Mouse (Mus musculus): ENCODE results near the gene Ints4. TPM values are rescaled to one million over a fixed set of nuclear protein-coding genes. Genes with fewer than 3 reads are reported as not detected.

Gene Ints4
- polyA plus RNA-seq, 1 experiment from 2014 or later, result 17.8 TPM

DNA sequence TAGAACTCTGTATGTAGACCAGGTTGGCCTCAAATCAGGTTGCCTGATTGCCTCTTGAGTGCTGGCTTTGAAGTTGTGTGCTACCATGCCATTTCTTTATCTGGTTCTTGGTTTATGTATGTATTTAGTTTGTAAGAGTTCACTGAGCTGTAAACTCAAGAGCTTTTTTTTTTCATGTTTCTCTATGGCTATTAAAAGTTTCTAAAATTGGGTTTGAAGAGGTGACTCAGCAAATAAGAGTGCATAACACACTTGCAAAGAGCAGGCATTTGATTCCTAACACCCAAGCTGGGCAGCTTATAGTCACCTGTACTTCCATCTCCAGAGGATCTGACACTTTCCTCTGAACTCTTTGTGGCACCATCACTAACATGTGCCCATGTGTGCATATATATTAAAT is 14.3 kb downstream of the Ints4 start:
- ATAC-seq (ENCODE audit: low read depth), result no peak
- Histone ChIP-seq H3K27me3 (ENCODE audit: control insufficient read depth, insufficient read depth, low read depth, low read length) (no peaks in the 10 kb centered on the region), H3K9me3 (replicated peaks; ENCODE audit: control insufficient read depth, low read length) (no peaks in the 10 kb centered on the region), H3K4me1 (ENCODE audit: control insufficient read depth, low read depth, low read length) (no peaks in the 10 kb centered on the region), H3K36me3 (ENCODE audit: control insufficient read depth, insufficient read depth) (peaks cover 5% of the 10 kb centered on the region), H3K4me2 (ENCODE audit: low read depth, low read length) (no peak overlapping the region), H3K27ac (ENCODE audit: low read length) (no peak overlapping the region), H3K9ac (ENCODE audit: low read depth, low read length) (no peak overlapping the region), H3K4me3 (ENCODE audit: low read depth, low read length) (no peak overlapping the region)

- 80% methylated on average over 5 of the region's 5 CpGs for WGBS (ENCODE audit: insufficient replicate concordance)
- Histone ChIP-seq H3K9ac (ENCODE audit: low read depth, low read length) (no peak overlapping the region), H3K9me3 (replicated peaks; ENCODE audit: control insufficient read depth, low read length) (no peaks in the 10 kb centered on the region), H3K27me3 (ENCODE audit: control insufficient read depth, insufficient read depth, low read depth, low read length) (no peaks in the 10 kb centered on the region), H3K27ac (ENCODE audit: low read length) (no peak overlapping the region), H3K36me3 (ENCODE audit: control insufficient read depth, insufficient read depth) (peaks cover 2% of the 10 kb centered on the region; the same call in 1 of the 2 replicates), H3K4me1 (ENCODE audit: control insufficient read depth, low read depth, low read length) (no peaks in the 10 kb centered on the region), H3K4me2 (ENCODE audit: low read depth, low read length) (no peak overlapping the region), H3K4me3 (ENCODE audit: low read depth, low read length) (no peak overlapping the region)
- ATAC-seq (ENCODE audit: low read depth), result no peak
Measured at GRCm38 (mm10) chr7:97500555-97501209, 19.9 kb downstream of the Ints4 start.

DNA sequence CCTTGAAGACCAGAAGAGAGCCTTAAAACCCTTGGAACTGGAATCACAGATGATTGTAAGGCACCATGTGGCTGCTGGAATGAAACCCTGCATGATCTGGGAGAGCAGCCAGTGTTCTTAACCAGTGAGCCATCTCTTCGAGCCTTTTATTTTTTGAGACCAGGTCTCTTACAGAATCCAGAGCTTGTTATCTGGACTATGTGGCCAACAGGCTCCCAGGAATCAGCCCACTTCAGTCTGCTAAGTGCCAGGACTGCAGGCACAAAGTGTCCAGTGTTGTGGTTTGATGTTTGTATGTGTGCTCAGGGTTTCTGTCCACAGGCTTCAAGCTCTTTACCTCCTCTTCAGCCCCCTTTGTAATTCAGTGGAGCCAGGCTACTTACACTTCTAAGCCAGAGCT is 34.0 kb downstream of the Ints4 start:
- WGBS (ENCODE audit: insufficient replicate concordance), result 57% methylated on average over 1 of the region's 1 CpGs
- no peak overlapping the region for H3K4me3 ChIP-seq (ENCODE audit: low read depth, low read length)
- H3K9me3 ChIP-seq (replicated peaks; ENCODE audit: control insufficient read depth, low read length), result no peaks in the 10 kb centered on the region
- H3K4me2 ChIP-seq (ENCODE audit: low read depth, low read length), result no peak overlapping the region
- H3K4me1 ChIP-seq (ENCODE audit: control insufficient read depth, low read depth, low read length), result no peaks in the 10 kb centered on the region
- no peak overlapping the region for H3K9ac ChIP-seq (ENCODE audit: low read depth, low read length)
- no peak overlapping the region for H3K27ac ChIP-seq (ENCODE audit: low read length)
- no peak for ATAC-seq (ENCODE audit: low read depth)
- no peaks in the 10 kb centered on the region for H3K27me3 ChIP-seq (ENCODE audit: control insufficient read depth, insufficient read depth, low read depth, low read length)
- H3K36me3 ChIP-seq (ENCODE audit: control insufficient read depth, insufficient read depth), result peaks cover 3% of the 10 kb centered on the region; the same call in 1 of the 2 replicates

DNA sequence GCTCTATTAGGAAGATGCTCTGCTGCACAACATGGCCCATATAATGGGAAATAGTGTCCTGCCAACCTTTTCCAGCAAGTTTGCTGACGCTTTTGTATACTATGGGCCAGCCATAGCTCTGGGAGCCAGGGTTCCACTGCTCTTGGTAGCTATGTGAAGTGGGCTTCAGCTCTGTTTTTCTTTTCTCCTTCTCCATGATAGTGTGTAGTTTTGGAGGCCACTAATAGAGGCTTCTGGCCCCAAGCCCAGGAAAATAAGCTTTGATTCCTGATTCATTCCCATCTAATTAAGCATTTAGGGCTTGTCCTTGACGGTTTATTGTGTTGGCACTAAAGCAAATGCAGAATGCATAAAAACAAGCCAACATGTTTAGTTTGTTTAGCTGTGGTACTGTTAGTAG is 39.2 kb downstream of the Ints4 start:
- H3K36me3 ChIP-seq (ENCODE audit: control insufficient read depth, insufficient read depth), result peaks cover 6% of the 10 kb centered on the region
- H3K9ac ChIP-seq (ENCODE audit: low read depth, low read length), result no peak overlapping the region
- H3K4me3 ChIP-seq (ENCODE audit: low read depth, low read length), result no peak overlapping the region
- no peak for ATAC-seq (ENCODE audit: low read depth)
- no peaks in the 10 kb centered on the region for H3K27me3 ChIP-seq (ENCODE audit: control insufficient read depth, insufficient read depth, low read depth, low read length)
- no peak overlapping the region for H3K4me2 ChIP-seq (ENCODE audit: low read depth, low read length)
- WGBS (ENCODE audit: insufficient replicate concordance), result 71% methylated on average over 2 of the region's 2 CpGs
- H3K4me1 ChIP-seq (ENCODE audit: control insufficient read depth, low read depth, low read length), result no peaks in the 10 kb centered on the region
- no peaks in the 10 kb centered on the region for H3K9me3 ChIP-seq (replicated peaks; ENCODE audit: control insufficient read depth, low read length)
- no peak overlapping the region for H3K27ac ChIP-seq (ENCODE audit: low read length)

GRCm38 (mm10) chr7:97535531-97535930 is 54.8 kb downstream of the Ints4 start:
- H3K36me3 ChIP-seq (ENCODE audit: control insufficient read depth, insufficient read depth), result peaks cover 11% of the 10 kb centered on the region
- H3K4me3 ChIP-seq (ENCODE audit: low read depth, low read length), result no peak overlapping the region
- H3K4me1 ChIP-seq (ENCODE audit: control insufficient read depth, low read depth, low read length), result no peaks in the 10 kb centered on the region
- H3K9me3 ChIP-seq (replicated peaks; ENCODE audit: control insufficient read depth, low read length), result 0 out of 2 replicates have a peak, but pooled peaks cover 2% of the 10 kb centered on the region
- H3K4me2 ChIP-seq (ENCODE audit: low read depth, low read length), result no peak overlapping the region
- H3K9ac ChIP-seq (ENCODE audit: low read depth, low read length), result no peak overlapping the region
- WGBS (ENCODE audit: insufficient replicate concordance), result 85% methylated on average over 5 of the region's 5 CpGs
- H3K27ac ChIP-seq (ENCODE audit: low read length), result no peak overlapping the region
- no peak for ATAC-seq (ENCODE audit: low read depth)
- no peaks in the 10 kb centered on the region for H3K27me3 ChIP-seq (ENCODE audit: control insufficient read depth, insufficient read depth, low read depth, low read length)

- Histone ChIP-seq H3K4me2 (ENCODE audit: low read depth, low read length) (no peak overlapping the region), H3K4me3 (ENCODE audit: low read depth, low read length) (no peak overlapping the region), H3K27me3 (ENCODE audit: control insufficient read depth, insufficient read depth, low read depth, low read length) (no peaks in the 10 kb centered on the region), H3K9me3 (replicated peaks; ENCODE audit: control insufficient read depth, low read length) (no peaks in the 10 kb centered on the region), H3K27ac (ENCODE audit: low read length) (no peak overlapping the region), H3K36me3 (ENCODE audit: control insufficient read depth, insufficient read depth) (peaks cover 8% of the 10 kb centered on the region), H3K9ac (ENCODE audit: low read depth, low read length) (no peak overlapping the region), H3K4me1 (ENCODE audit: control insufficient read depth, low read depth, low read length) (no peaks in the 10 kb centered on the region)
- 78% methylated on average over 5 of the region's 5 CpGs for WGBS (ENCODE audit: insufficient replicate concordance)
- no peak for ATAC-seq (ENCODE audit: low read depth)
Measured at GRCm38 (mm10) chr7:97536571-97536970, 55.8 kb downstream of the Ints4 start.

DNA sequence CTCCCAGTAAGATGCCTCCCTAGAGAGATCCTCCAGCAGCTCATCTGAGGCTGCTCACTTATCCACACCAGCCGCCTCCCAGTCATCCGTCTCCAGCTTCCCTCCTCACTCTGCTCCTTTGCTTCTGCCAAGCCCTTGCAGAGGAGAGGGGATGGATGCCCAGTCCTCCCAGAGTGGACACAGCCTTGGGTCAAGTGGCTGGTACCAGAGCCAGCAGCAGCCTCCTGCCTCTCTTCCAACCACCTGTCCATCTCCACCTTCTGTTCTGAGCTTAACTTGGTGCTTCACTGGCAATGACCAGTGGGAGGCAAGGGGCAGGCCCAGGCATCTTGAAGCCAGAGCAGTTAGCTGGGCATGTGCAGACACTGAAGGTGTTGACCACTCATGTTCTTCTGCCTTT is 65.7 kb downstream of the Ints4 start:
- Histone ChIP-seq H3K4me2 (ENCODE audit: low read depth, low read length) (no peak overlapping the region), H3K9me3 (replicated peaks; ENCODE audit: control insufficient read depth, low read length) (no peaks in the 10 kb centered on the region), H3K9ac (ENCODE audit: low read depth, low read length) (no peak overlapping the region), H3K27ac (ENCODE audit: low read length) (no peak overlapping the region), H3K4me1 (ENCODE audit: control insufficient read depth, low read depth, low read length) (no peaks in the 10 kb centered on the region), H3K36me3 (ENCODE audit: control insufficient read depth, insufficient read depth) (peaks cover 2% of the 10 kb centered on the region; the same call in 1 of the 2 replicates), H3K27me3 (ENCODE audit: control insufficient read depth, insufficient read depth, low read depth, low read length) (no peaks in the 10 kb centered on the region), H3K4me3 (ENCODE audit: low read depth, low read length) (no peak overlapping the region)
- WGBS (ENCODE audit: insufficient replicate concordance), result 71% methylated on average over 2 of the region's 2 CpGs
- ATAC-seq (ENCODE audit: low read depth), result no peak

DNA sequence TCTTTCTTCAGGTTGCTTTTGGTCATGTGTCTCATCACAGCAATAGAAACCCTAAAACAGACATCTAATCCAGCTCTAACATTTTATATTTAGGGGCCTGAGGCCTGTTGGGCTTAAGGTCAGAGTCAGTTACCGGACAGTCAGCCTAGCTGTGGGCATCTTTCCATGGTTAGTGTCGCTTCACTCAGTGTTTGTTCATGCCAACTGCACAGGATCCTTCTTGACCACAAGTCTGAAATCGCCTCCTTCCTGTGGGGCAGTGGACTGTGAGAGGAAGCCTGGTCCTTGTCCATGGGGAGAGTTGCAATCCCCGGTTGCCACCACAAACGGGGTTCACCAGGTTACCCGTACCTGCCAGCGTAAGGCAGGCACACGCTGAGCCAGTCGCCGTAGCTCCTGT is 68.5 kb downstream of the Ints4 start:
- Histone ChIP-seq H3K4me2 (ENCODE audit: low read depth, low read length) (no peak overlapping the region), H3K4me1 (ENCODE audit: control insufficient read depth, low read depth, low read length) (no peaks in the 10 kb centered on the region), H3K4me3 (ENCODE audit: low read depth, low read length) (no peak overlapping the region), H3K36me3 (ENCODE audit: control insufficient read depth, insufficient read depth) (no peaks in the 10 kb centered on the region), H3K9me3 (replicated peaks; ENCODE audit: control insufficient read depth, low read length) (no peaks in the 10 kb centered on the region), H3K27me3 (ENCODE audit: control insufficient read depth, insufficient read depth, low read depth, low read length) (no peaks in the 10 kb centered on the region), H3K9ac (ENCODE audit: low read depth, low read length) (no peak overlapping the region), H3K27ac (ENCODE audit: low read length) (no peak overlapping the region)
- ATAC-seq (ENCODE audit: low read depth), result no peak
- 78% methylated on average over 10 of the region's 10 CpGs for WGBS (ENCODE audit: insufficient replicate concordance)

- Histone ChIP-seq H3K4me1 (ENCODE audit: control insufficient read depth, low read depth, low read length) (no peaks in the 10 kb centered on the region), H3K9ac (ENCODE audit: low read depth, low read length) (no peak overlapping the region), H3K4me3 (ENCODE audit: low read depth, low read length) (no peak overlapping the region), H3K4me2 (ENCODE audit: low read depth, low read length) (no peak overlapping the region), H3K27ac (ENCODE audit: low read length) (no peak overlapping the region), H3K36me3 (ENCODE audit: control insufficient read depth, insufficient read depth) (no peaks in the 10 kb centered on the region), H3K9me3 (replicated peaks; ENCODE audit: control insufficient read depth, low read length) (no peaks in the 10 kb centered on the region), H3K27me3 (ENCODE audit: control insufficient read depth, insufficient read depth, low read depth, low read length) (no peaks in the 10 kb centered on the region)
- 79% methylated on average over 9 of the region's 9 CpGs for WGBS (ENCODE audit: insufficient replicate concordance)
- ATAC-seq (ENCODE audit: low read depth), result no peak
Measured at GRCm38 (mm10) chr7:97550673-97551072, 69.9 kb downstream of the Ints4 start.
